Mouse (Mus musculus) layer of hippocampus, adult 8-10 months (tissue): ENCODE data around the gene Cdk4. TPM values are rescaled to one million over a fixed set of nuclear protein-coding genes. Genes with fewer than 3 reads are reported as not detected.

Experiments used
- DNase-seq, 2 experiments: peaks; one replicate each; pipeline ENCODE4 v3.0.0; 2022; ENCODE audit warnings: low spot score in 2 of 2
- total RNA-seq, 4 experiments: library from RNA; stranded (reverse); gene quantifications; 2 replicates each; pipeline ENCODE4 v1.2.4; 2022

Cdk4 gene
- total RNA-seq, 4 experiments from 2014 or later, result 84.1 to 95.2 (median 91.1) TPM

GRCm38 (mm10) chr10:127073981-127074380, 10.6 kb downstream of the Cdk4 start:
- no peak for DNase-seq

- no peak for DNase-seq
Measured at GRCm38 (mm10) chr10:127075080-127075479, 11.7 kb downstream of the Cdk4 start, which contains the start of gene Agap2. Agap2 (plus strand) TSS chr10:127075284.

GRCm38 (mm10) chr10:127075651-127076050, 12.3 kb downstream of the Cdk4 start:
- DNase-seq, result no peak

- DNase-seq, result no peak
Measured at GRCm38 (mm10) chr10:127076082-127076481, 12.7 kb downstream of the Cdk4 start.

- DNase-seq, result no peak
Measured at GRCm38 (mm10) chr10:127077515-127077914, 14.2 kb downstream of the Cdk4 start.

GRCm38 (mm10) chr10:127078001-127078676, 14.8 kb downstream of the Cdk4 start:
- DNase-seq, result no peak

- no peak for DNase-seq
Measured at GRCm38 (mm10) chr10:127078677-127079575, 15.6 kb downstream of the Cdk4 start.

- DNase-seq, result no peak
Measured at GRCm38 (mm10) chr10:127079665-127080391, 16.5 kb downstream of the Cdk4 start.

GRCm38 (mm10) chr10:127080901-127081780, 17.8 kb downstream of the Cdk4 start:
- DNase-seq, result no peak

- no peak for DNase-seq
Measured at GRCm38 (mm10) chr10:127081996-127082620, 18.8 kb downstream of the Cdk4 start.

GRCm38 (mm10) chr10:127083292-127083914, 20.1 kb downstream of the Cdk4 start:
- DNase-seq, result no peak

- DNase-seq, result no peak
Measured at GRCm38 (mm10) chr10:127083915-127084306, 20.6 kb downstream of the Cdk4 start.

GRCm38 (mm10) chr10:127085052-127085451, 21.7 kb downstream of the Cdk4 start:
- DNase-seq, result no peak

GRCm38 (mm10) chr10:127085633-127086032, 22.3 kb downstream of the Cdk4 start:
- DNase-seq, result no peak

- no peak for DNase-seq
Measured at GRCm38 (mm10) chr10:127090560-127091411, 27.5 kb downstream of the Cdk4 start.

GRCm38 (mm10) chr10:127091507-127092396, 28.4 kb downstream of the Cdk4 start:
- no peak for DNase-seq

- DNase-seq, result no peak
Measured at GRCm38 (mm10) chr10:127092742-127093141, 29.4 kb downstream of the Cdk4 start.

- DNase-seq, result no peak
Measured at GRCm38 (mm10) chr10:127094382-127094802, 31.1 kb downstream of the Cdk4 start.
